In the genomic region with DNA sequence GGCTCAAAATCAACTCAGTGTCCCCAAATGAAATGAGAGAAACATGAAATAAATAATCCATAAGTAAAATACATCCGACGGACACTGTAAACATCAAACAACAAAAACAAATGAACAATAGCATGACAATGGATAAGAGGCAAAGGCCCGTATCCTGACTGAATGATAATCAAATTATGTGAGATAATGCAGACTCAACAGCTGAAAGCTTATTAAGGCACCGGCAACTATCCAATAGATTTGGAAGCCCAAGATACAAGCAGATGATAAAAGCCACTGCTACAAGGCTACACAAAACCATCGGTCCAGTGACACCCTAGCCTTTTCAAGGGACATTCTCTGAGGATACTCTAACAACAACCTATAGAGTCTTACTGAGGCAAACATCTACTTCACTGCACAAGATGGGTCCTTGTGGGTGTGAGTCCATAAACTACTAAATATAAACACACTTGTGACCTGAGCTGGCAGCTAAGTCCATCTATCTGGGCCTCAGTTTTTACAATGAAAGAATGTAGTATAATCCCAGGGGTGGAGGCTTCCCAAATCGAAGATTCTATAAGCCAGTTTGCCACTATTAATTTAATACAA, we compare ENCODE assay signal across 9 mouse cellular contexts. TPM values are rescaled to one million over a fixed set of nuclear protein-coding genes. Genes with fewer than 3 reads are reported as not detected.
A peak's percentile ranks its signal among the peaks of the same experiment; 100 is the strongest.
DNase-seq lines count a peak whose midpoint lies in the region; ATAC-seq lines count a peak whose summit lies in the region.
"Had no signal": no experiment of that assay in that cellular context is flagged by ENCODE, and none has a peak within 500 bp of the region (broad histone marks: within the 10 kb centered on the region; RNA-seq: fewer than 3 reads in every experiment).

No protein-coding gene starts in this region.

- H3K4me3 ChIP-seq in heart, embryonic 15.5 days: peak overlapping the region; percentile 68
- H3K4me3 ChIP-seq in hindbrain, embryonic 12.5 days: peak overlapping the region; percentile 95
- H3K4me3 ChIP-seq in midbrain, embryonic 10.5 days: peak overlapping the region; percentile 95

- WGBS in heart, embryonic 15.5 days: 50% methylated on average over 6 of the region's 6 CpGs
- 72% methylated on average over 6 of the region's 6 CpGs for WGBS in hindbrain, embryonic 12.5 days
- WGBS in midbrain, embryonic 10.5 days: 75% methylated on average over 6 of the region's 6 CpGs

- H3K9me3 ChIP-seq in heart, embryonic 15.5 days (replicated peaks): no peaks in the 10 kb centered on the region
- no peaks in the 10 kb centered on the region for H3K9me3 ChIP-seq in hindbrain, embryonic 12.5 days (replicated peaks)
- no peaks in the 10 kb centered on the region for H3K9me3 ChIP-seq in midbrain, embryonic 10.5 days (replicated peaks)

- ATAC-seq in heart, embryonic 15.5 days (replicated peaks; ENCODE audit: insufficient number of reproducible peaks, insufficient read depth, low FRiP score, low read depth): no peak
- no peak for ATAC-seq in hindbrain, embryonic 12.5 days (ENCODE audit: low FRiP score)

- H3K9ac ChIP-seq in heart, embryonic 15.5 days: peak overlapping the region; percentile 82
- H3K9ac ChIP-seq in hindbrain, embryonic 12.5 days: peak overlapping the region; percentile 94; the same call in 1 of the 2 replicates

- no peak for DNase-seq in heart, postnatal 4 days
- DNase-seq in T-cell, adult 2 months (ENCODE audit: low spot score): peak; percentile 31
- no peak for DNase-seq in midbrain, embryonic 10.5 days (ENCODE audit: low spot score)
- no peak for DNase-seq in embryo, embryonic 10.5 days (ENCODE audit: low spot score)
- no peak for DNase-seq in cerebellum, postnatal 25 days
- no peak for DNase-seq in ovary, postnatal 14 days (ENCODE audit: low spot score)
- DNase-seq: cerebellum, postnatal 10 days had no signal

- H3K4me1 ChIP-seq in heart, embryonic 15.5 days (replicated peaks): peaks cover 26% of the 10 kb centered on the region
- peaks cover 21% of the 10 kb centered on the region for H3K4me1 ChIP-seq in hindbrain, embryonic 12.5 days
- H3K4me1 ChIP-seq in midbrain, embryonic 10.5 days: peaks cover 33% of the 10 kb centered on the region

- H3K36me3 ChIP-seq in heart, embryonic 15.5 days: no peaks in the 10 kb centered on the region
- no peaks in the 10 kb centered on the region for H3K36me3 ChIP-seq in hindbrain, embryonic 12.5 days
- no peaks in the 10 kb centered on the region for H3K36me3 ChIP-seq in midbrain, embryonic 10.5 days

- 0 out of 2 replicates have a peak overlapping the region, but pooled peaks have one; percentile 85 for H3K27ac ChIP-seq in heart, embryonic 15.5 days
- H3K27ac ChIP-seq in hindbrain, embryonic 12.5 days: no peak overlapping the region
- H3K27ac ChIP-seq in midbrain, embryonic 10.5 days (replicated peaks): no peak overlapping the region

- no peaks in the 10 kb centered on the region for H3K27me3 ChIP-seq in heart, embryonic 15.5 days
- H3K27me3 ChIP-seq in hindbrain, embryonic 12.5 days: peaks cover 6% of the 10 kb centered on the region
- H3K27me3 ChIP-seq in midbrain, embryonic 10.5 days (ENCODE audit: low read depth, poor library complexity, severe bottlenecking): peaks cover 37% of the 10 kb centered on the region

- peak overlapping the region; percentile 83 for H3K4me2 ChIP-seq in heart, embryonic 15.5 days
- peak overlapping the region; percentile 70 for H3K4me2 ChIP-seq in hindbrain, embryonic 12.5 days (replicated peaks)

RNA-seq across cellular contexts. Expression of a gene that starts 1.6 kb away (rescaled TPM):
- 25.3 and 34.6 TPM in 2 replicates for polyA plus RNA-seq in heart, embryonic 15.5 days (2015; fragmentation: Nextera tagmentation; extraction: Ambion mirVana)
- 10 to 100 TPM; 45.4 to 52.4 TPM for total RNA-seq in heart, postnatal 4 days (2021)
- 17.3 and 20.5 TPM in 2 replicates for polyA plus RNA-seq in hindbrain, embryonic 12.5 days (2016; fragmentation: Nextera tagmentation; extraction: Ambion mirVana)
- polyA plus RNA-seq in midbrain, embryonic 10.5 days (2016; fragmentation: Nextera tagmentation; extraction: Ambion mirVana): 15.0 and 15.9 TPM in 2 replicates

RNA-seq across cellular contexts. Expression of a gene that starts 10.3 kb away (rescaled TPM):
- 6.1 and 11.9 TPM in 2 replicates for polyA plus RNA-seq in heart, embryonic 15.5 days (2015; fragmentation: Nextera tagmentation; extraction: Ambion mirVana)
- total RNA-seq in heart, postnatal 4 days (2021): 10 to 100 TPM; 15.7 to 17.4 TPM
- polyA plus RNA-seq in hindbrain, embryonic 12.5 days (2016; fragmentation: Nextera tagmentation; extraction: Ambion mirVana): 1.4 and 2.8 TPM in 2 replicates
- polyA plus RNA-seq in midbrain, embryonic 10.5 days (2016; fragmentation: Nextera tagmentation; extraction: Ambion mirVana): 1.7 TPM in 2 replicates
